Mouse (Mus musculus): ENCODE results near the gene Arhgef7. TPM values are rescaled to one million over a fixed set of nuclear protein-coding genes. Genes with fewer than 3 reads are reported as not detected.

The Arhgef7 gene
- total RNA-seq, 2 experiments from 2014 or later, result 112 to 145 TPM

Other genes with a start within 250 kb of the Arhgef7 start
- under 1 TPM in 1 of 2 experiments, not detected in 1; 0.30 TPM for gene Rab20, start 249.0 kb upstream of the Arhgef7 start, total RNA-seq (2021)
- gene Naxd, start 230.2 kb upstream of the Arhgef7 start, total RNA-seq (2021), result 10 to 100 TPM; 48.7 to 53.4 TPM
- 10 to 100 TPM; 19.5 to 25.1 TPM for gene Cars2, start 176.9 kb upstream of the Arhgef7 start, total RNA-seq (2021)
- 10 to 100 TPM; 55.0 to 55.4 TPM for gene Ing1, start 172.2 kb upstream of the Arhgef7 start, total RNA-seq (2021)
- gene Ankrd10, start 92.0 kb upstream of the Arhgef7 start, total RNA-seq (2021), result 10 to 100 TPM; 36.6 to 59.2 TPM
- not detected for gene 1700016D06Rik, start 26.7 kb upstream of the Arhgef7 start, total RNA-seq (2021)
- not detected for gene Tex29, start 112.8 kb downstream of the Arhgef7 start, total RNA-seq (2021)